Mouse (Mus musculus) spleen, adult 12 weeks (tissue): ENCODE results near the gene B3galt4.
"Not testable (repeated sequence)": the region's sequence is repeated elsewhere in the genome, so short reads cannot be mapped to it uniquely, and the experiment has no call there.

ENCODE experiments used
- DNase-seq: peaks from one replicate; pipeline ENCODE4 v3.0.0; 2022; ENCODE audit warnings: low spot score

The B3galt4 gene

DNA sequence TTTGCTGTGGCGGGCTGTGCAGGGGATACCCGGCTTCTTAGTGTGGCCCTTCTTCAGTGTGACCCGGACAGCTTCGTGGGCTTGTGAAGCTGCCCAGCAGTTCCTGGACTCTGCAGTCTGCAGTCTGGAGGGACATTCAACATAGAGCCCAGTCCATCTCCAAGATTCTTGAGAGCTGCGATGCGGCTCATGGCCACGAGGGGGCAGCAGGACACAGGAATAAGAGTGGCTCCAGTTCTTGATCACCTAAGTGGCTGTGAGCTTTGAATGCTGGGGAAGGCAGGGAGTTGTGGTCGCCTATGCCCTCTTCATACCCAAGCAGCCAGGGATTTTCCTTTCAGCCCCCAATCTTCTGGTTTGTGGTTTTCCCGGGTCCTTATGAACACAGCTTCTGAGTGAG, 17.2 kb upstream of the B3galt4 start:
- peak; percentile 76 for DNase-seq

DNA sequence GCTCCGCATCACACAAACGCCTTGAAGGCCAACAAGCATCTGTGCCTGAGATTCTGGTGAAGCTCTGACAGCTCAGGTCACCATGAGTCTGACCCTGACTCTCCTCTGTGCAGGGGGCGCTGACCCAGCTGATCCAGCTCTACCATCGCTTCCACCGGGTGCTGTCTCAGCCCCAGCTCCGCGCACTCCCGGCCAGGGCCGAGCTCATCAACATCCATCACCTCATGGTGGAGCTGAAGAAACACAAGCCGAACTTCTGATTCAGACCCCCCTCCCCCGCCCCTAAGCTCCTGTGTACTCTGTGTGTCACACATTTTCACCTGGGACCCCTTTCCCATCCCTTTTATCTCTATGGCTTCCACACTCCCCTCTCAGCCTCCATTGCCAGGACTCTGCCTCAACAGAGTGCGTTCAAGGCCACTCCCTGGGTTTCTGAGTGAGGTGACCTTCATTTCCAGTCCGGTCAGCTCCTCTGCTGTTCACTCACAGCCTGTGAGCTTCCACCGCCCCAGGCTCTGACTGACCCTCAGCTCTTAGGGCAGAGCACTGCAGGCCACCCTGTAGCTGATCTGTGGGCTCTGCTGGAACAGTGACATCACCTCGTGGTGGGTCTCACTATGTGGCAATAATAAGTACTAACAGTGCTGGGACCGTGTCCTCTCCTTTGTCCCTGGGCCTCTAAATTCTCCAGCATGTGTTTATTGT, 14.7 kb upstream of the B3galt4 start:
- no peak for DNase-seq

DNA sequence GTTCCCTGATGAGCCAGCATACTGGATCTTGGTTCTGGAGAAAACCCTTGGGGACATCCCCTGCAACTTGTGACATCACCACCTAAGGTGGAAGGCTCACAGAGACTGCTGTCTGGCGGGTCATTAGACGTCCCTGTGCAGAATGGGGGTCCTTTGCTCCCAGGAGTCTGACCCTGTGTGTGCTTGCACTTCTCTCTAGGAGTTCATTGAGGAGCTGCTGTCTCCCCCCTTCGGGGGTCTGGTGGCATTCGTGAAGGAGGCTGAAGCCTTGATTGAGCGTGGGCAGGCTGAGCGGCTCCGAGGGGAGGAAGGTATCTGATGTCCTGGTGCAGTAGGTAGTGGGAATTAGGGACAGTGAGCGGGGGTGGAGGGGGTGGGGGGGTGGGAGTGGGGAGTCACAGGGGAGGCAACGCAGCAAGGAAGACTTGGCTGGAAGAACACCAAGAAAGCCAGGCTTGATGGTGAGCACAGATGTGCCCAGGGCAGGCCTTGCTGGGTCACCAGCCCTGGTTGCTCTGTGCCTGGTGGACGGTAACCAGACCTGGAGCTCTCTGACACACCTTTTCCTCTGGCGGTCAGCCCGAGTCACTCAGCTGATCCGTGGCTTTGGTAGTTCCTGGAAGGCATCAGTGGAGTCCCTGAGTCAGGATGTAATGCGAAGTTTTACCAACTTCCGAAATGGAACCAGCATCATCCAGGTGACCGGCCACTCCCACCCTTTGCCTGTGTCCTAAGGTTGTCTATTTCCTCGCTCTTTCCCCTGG, 14.0 kb upstream of the B3galt4 start:
- DNase-seq: no peak

DNA sequence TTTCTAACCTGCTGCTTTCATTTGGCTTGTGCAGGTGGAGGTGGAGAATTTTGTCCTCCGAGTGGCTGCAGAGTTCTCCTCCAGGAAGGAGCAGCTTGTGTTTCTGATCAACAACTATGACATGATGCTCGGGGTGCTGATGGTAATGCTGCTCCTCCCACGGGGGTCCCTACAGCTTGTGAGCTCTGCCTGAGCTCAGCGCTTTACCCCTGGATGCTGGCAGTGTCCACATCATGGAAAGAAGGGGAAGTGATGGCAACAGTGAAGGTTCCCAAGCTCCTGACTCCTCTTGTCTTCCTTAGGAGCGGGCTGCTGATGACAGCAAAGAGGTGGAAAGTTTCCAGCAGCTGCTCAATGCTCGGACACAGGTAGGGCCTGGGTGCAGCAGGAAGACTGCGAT, 11.6 kb upstream of the B3galt4 start:
- no peak for DNase-seq

DNA sequence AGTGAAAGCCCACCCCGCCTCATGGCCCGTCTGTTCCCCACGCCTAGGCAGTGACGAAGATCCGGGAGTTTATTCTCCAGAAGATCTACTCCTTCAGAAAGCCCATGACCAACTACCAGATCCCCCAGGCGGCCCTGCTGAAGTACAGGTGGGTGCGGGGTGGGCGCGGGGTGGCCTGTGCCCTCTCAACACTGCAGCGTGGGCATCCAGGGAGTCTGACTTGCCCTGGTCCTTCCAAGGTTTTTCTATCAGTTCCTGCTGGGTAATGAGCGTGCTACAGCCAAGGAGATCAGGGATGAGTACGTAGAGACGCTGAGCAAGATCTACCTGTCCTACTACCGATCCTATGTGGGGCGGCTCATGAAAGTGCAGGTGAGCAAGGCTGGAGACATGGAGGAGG, 8.7 kb upstream of the B3galt4 start:
- no peak for DNase-seq

DNA sequence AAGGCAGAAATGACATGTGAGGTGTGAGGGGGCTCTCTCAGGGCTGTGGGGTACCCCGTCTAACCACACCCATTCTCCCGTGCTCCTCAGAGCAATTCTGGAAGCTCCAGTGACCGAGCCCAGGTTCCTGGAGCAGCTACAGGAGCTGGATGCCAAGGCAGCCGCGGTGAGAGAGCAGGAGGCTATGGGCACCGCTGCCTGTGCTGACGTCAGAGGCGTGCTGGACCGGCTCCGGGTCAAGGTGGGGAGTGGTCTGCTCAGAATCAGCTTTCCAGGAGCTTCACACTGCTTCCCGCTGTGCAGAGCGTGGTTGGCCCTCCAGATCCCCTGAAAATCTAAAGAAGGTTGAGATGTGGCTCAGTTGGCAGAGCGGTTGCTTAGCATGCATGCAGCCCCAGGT, 7.8 kb upstream of the B3galt4 start:
- no peak for DNase-seq

DNA sequence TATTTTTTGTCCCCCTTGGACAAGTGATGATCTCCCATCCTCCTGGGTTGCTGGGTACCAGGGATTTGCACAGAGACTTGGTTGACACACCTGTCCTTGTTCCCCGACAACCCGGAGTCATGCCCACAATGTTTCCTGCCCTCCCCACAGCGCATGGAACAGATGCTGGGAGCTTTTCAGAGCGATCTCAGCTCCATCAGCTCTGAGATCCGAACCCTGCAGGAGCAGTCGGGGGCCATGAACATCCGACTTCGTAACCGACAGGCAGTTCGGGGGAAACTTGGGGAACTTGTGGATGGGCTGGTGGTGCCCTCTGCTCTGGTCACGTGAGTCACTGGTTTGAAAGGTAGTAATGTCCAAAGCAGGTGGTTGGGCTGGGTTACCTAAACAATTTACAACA, 7.2 kb upstream of the B3galt4 start:
- no peak for DNase-seq

DNA sequence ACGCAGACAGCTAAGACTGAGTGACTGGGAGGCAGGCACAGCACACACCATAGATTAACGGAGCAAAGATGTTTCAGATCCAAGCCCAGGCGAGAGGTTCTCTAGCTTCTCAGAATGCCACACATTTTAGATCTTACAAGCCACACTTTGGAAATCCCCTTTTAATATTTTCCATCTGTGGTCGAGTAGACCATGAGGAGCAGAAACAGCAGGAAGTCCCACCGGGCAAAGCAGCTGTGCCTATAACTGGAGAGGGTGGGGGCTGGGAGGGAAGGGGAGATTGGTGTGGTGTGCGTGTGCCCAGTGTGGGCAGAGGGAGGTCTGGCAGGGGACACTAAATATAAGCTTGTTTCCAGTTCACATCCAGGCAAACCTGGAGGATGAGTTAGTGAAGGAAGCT, 6.2 kb upstream of the B3galt4 start:
- no peak for DNase-seq

DNA sequence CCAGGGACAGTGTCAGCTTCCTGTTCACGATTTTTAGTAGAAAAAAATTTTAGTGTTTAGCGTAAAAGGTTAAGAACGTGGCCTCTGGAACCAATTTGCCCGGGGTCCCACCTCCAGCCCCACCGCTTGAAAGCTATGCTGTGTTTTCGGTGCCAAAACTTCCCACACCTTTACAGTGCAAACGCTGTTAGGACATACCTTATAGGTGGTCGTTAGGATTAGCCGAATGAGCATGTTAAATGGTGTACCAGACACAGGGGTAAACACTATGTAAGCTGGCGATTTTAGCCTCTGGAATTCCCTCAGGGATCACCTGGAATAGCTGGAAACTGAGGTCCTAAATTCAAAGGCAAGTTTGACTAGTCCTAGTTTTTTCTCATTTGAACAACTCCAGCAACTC, 5.0 kb upstream of the B3galt4 start:
- no peak for DNase-seq

DNA sequence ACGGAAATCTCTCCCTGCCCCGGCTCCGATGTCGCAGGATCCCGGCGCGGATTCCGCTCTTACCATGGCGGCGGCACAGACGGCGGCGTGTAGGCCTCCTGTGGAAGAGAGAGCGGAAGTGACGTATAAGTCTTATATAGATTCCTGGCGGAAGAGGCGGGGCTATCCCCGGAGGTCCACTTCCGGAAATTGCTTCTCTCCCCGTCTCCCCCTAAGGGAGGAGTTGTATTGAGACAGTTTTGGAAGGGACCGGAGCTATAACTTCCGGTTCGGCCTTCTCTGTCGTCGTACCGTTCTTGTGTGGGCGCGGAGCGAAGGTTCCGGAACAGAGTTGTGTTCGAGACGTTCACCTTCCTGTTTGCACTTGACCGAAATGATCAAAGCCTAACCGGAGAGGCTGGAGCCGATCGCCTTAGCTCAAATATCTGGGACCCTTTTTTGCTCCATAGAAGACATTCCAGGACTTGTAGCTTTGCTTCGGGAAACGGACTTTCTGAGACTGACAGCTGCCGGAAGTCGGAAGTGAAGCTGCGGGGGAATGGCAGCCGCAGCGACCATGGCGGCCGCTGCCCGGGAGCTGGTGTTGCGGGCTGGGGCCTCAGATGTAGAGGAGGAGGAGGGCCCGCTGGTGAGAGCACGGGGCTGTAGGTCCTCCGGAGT, 4.4 kb upstream of the B3galt4 start, which contains the start of the genes Vps52 and Rps18:
Vps52 (plus strand) TSS at position 258 of the 660 bp plus-strand sequence.
Rps18 (minus strand) TSS at position 447 of the 660 bp plus-strand sequence.
- peak; percentile 95 for DNase-seq

DNA sequence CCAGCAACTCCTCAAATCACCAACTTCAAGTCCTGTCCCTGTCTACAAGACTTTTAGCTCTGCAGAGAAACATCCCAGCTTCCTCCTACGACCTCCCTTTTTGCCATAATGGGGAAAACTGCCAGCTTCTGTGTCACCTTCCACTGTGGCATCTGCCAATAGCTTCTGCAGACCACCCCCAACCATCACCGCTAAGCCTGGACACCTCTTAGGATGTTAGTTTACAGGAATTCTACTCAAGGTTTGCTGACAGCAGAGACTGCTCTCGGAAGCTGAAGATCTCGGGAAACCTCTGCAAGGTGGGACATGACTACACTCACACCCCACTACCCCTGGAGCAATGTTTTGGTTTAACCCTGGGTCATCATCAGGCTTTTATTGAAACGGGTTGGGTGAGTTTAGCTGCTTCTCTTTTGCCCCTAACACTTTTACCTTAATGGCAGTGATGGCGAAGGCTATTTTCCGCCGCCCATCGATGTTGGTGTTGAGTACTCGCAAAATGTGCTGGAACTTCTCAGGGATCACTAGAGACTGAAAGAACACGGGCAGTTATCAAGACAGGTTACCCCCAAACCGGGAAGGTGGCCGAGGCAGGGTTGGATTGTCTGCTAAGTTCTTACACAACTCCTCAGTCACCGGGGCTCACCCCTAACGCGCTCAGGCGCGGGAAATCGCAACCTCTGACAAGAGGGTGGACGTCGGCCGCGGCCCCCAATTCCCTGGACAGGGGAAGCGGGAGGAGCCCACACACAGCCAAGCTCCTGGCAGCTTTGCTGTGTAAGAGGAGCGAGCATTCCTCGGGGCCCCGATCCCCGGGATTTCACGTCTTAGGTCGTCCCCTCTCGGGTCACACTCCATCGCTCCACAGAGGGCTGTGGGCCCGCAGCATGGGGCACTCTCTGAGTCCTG, 3.6 kb upstream of the B3galt4 start:
- DNase-seq: no peak

DNA sequence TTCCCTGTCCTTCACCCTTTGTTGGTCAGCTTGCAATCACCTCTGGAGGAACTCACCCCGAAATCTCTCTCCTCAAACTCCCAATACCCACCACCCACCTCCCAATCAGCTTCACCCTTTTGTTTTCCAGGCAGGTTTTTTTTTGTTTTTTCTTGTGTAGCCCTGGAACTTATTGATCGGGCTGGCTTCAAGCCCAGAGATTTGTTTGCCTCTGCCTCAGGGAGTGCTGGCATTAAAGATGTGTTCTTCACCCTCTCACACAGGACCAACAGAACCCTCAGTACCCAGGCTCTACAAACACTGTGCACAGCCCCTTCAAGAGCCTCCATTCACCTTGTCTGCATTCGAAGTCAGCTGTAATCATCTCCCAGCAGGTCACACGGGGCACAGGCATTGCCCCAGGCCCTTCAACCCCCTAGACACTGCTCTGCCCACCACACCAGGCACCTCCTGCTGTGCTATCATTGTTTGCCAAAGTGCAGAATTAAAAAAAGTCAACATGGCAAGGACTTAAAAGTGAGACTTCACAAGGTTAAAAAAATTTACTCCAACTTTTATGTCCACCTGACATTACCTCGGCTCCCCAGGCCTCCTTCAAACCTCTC, 2.8 kb upstream of the B3galt4 start:
- no peak for DNase-seq

DNA sequence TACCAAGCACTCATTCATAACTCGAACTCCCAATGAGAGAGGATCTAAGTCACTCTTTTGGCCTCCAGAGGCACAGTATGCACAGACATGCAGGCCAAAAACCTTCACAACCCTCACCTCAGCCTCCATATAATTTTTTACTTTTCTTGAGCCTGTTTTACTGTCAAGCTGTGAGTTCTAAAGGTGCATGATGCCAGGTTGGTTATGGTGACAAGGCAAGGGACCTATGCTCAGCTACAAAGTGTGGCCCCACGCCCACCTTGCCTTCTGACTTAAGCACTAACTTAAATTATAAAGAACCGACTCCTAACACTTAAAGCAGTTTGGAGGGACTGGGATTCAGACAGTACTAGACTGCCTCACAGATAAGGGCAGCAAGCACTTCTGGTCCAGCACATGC, 2.0 kb upstream of the B3galt4 start:
- no peak for DNase-seq

DNA sequence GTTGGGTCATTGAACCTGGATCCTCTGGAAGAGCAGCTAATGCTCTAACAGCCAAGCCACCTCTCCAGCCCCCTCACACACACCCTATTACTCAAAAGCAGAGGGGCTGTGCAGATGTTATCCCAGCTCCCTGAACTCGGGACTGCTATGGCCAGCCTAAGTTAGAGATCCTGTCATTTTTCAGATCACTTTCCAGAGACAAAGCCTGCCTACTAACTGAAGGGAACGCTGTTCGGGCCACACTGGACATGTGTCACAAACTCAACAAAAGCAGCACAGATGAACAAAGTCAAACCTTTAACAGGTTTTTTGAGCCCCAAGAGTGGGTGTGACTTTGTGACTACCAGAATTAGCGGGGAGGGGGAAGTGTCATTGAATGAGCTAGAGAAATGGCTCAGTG, 1.6 kb upstream of the B3galt4 start:
- no peak for DNase-seq

DNA sequence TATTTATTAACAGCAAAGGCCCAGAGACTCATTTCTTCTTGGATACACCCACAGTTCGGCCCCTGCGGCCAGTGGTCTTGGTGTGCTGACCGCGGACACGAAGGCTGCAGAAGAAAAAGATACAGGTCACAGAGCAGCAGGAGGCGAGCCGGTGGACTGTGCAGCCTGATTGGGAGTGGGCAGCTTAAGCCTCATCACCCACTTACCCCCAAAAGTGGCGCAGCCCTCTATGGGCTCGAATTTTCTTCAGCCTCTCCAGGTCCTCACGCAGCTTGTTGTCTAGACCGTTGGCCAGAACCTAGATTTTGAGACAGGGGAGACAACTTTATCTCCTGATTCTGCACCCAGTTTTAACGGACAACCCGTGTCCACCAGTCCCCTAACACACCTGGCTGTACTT, 727 bp upstream of the B3galt4 start:
- not testable (repeated sequence) for DNase-seq

DNA sequence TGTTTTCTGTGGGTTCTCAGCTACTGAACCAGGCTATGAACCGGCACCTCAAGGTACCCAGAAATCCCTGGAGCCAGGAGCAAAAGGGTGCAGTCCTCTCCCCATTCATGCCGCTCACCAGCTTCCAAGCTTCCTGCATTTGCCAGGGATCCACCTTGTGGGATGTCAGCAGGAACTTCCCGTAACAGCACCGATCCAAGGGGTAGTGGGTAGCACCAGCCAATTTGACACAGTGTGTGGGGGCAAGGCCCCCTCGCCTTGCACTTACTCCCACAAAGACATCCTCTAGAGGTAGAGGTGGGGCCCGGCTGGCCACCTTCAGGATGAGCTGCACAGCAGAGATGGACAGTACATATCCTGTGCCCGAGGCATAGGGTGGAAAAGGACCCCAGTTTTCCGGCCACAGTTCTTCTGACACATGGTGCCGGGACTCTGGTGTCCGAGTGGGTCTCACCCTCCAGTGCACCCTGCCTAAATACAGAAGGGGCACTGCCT, 1.1 kb downstream of the B3galt4 start:
- DNase-seq: no peak

DNA sequence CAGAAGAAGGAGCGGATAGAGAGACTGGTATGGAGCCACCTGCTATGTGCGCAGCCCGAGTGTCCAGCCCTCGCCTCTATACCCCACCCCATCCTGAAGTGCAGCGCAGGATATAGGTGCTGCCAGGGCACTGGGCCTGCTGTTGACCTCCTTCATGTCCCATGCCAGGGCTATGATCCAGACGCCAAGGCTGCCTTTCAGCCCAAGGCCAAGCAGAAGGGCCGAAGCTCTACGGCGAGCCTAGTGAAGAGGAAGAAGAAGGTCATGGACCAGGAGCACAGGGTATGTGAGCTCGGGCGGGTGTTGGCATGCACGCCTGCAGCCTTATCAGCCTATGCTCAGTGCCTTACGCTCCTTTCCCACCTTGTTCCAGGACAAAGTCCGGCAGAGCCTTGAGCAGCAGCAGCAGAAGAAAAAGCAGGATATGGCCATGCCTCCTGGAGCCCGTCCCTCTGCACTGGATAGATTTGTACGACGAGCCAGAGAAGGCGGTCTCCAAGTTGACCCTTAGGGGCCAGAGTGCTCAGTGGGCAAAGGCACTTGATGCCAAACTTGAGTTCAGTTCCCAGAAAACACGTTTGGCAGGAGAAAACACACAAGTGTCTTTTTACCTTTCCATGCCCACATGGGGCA, 2.3 kb downstream of the B3galt4 start:
- no peak for DNase-seq

DNA sequence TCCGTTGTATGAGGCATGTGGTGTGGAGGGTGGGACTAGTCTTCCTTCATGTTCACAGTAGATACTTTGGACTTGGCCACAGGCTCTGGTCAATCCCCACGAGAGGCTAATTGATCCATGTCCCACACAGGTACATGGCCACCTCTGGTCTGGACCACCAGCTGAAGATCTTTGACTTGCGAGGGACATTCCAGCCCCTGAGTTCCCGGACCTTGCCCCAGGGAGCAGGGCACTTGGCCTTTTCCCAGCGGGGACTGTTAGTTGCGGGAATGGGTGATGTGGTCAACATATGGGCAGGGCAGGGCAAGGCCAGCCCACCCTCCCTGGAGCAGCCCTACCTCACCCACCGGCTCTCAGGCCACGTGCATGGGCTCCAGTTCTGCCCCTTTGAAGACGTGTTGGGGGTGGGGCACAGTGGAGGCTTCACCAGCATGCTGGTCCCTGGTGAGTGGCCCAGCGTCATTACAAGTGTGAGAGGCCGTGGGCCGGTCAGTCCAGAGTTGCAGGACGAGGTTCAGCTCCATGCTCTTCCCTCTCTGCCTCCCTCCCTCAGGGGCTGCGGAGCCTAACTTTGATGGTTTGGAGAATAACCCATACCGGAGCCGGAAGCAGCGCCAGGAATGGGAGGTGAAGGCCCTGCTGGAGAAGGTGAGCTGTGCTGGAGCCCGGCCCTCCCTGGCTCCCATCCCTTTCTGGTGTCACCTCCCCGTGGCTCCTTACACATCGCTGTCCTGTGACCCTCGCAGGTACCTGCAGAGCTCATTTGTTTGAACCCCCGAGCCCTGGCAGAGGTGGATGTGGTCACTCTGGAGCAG, 3.0 kb downstream of the B3galt4 start:
- DNase-seq: no peak

DNA sequence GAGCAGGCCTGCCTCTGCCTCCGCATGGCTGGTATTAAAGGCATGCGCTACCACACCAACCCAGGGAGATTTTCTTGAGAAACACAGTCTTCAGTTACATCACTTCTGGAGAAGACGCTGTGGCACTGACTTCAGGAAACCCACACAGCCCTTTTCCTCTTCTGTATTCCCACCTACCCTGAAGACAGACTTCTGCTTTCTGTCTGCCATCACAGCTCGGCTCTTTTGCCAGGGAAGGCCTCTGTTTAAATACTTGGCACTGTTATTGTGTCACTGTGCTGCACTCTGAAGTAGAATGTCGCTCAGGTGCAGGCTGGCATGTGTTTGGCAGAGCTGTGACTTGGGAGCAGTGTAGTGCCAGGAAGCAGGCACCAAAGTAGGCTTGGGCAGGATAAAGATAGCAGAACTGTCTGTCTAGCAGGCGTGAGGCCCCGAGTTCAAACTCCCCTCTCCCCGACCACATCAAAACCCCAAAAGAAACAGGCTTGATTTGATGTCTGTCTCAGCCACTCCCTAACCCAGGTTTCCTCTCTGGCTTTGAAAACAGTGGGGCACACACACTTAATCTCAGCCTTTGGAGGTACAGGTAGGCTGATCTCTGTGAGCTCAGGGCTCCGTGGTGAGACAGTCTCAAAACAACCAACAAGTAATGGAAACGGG, 3.7 kb downstream of the B3galt4 start:
- DNase-seq: no peak

DNA sequence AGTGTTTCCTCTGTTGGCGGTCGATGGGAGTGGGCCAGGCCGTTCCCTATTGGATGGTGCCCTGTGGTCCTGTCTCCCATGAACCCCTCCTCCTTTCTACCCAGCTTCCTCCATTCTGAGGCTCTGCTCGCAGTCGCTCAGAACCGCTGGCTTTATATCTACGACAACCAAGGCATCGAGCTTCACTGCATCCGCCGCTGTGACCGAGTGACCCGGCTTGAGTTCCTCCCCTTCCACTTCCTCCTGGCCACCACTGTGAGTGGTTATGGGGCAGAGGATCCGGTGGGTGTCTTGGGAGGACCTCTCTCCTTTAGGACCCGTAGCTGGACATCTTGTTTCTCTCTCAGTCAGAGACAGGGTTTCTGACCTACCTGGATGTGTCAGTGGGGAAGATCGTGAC, 7.8 kb downstream of the B3galt4 start:
- no peak for DNase-seq
